Mouse (Mus musculus): ENCODE measurements around the gene Elovl5. TPM values are rescaled to one million over a fixed set of nuclear protein-coding genes. Genes with fewer than 3 reads are reported as not detected.

Elovl5 gene
- total RNA-seq, 2 experiments from 2014 or later: 79.5 to 82.7 TPM

DNA sequence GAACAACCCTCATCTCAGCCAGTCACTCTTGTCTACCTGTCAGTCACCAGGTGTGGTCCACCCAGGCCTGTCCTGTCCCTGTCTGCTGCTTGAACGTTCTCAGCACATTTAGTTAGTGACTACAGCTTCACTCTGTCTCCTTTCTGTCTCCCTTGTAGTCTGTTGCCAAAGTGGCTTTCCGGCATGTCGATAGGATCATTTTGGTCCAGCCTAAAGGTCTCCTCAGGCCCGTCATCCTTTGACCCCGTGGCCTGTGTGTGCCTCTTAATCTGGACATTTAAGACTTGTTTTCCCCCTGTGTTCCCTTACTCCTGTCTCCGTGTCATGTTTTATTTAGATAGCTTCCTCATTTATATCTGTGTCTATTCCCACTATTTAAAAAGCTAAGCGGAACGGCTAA lies 9.0 kb downstream of the Elovl5 start:
- no peak for DNase-seq (ENCODE audit: extremely low spot score in 1 of 2, low spot score in 2 of 2)
- intact Hi-C loops (cut with DNase I): no loop called here

- DNase-seq (ENCODE audit: extremely low spot score in 1 of 2, low spot score in 2 of 2): no peak
- intact Hi-C loops (cut with DNase I): no loop called here
Measured at GRCm38 (mm10) chr9:77926911-77927310, 9.7 kb downstream of the Elovl5 start.

GRCm38 (mm10) chr9:77927431-77927830 lies 10.3 kb downstream of the Elovl5 start:
- DNase-seq (ENCODE audit: extremely low spot score in 1 of 2, low spot score in 2 of 2): no peak
- intact Hi-C loops (cut with DNase I): no loop called here

GRCm38 (mm10) chr9:77928769-77929168 lies 11.6 kb downstream of the Elovl5 start:
- DNase-seq (ENCODE audit: extremely low spot score in 1 of 2, low spot score in 2 of 2): no peak
- intact Hi-C loops (cut with DNase I): no loop called here

DNA sequence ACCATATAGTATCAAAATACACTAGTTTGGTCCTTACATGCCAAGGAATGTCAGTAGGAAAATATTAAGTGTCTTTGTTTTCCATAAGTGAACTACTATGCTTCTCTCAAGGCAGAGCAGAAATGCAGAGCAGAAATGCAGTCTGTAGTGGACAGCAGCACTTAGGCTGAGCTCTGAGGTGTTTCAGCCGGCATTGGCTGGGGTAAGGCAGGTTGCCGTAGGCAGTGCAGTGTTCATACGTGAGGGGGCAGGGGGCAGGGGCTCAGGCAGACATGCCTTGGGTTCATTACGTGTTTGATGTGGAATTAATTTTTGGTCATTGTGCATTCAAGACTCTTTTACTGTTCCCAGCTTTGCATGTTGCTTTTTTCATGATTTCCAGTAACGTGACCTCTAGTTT lies 12.1 kb downstream of the Elovl5 start:
- intact Hi-C loops (cut with DNase I): no loop called here
- no peak for DNase-seq (ENCODE audit: extremely low spot score in 1 of 2, low spot score in 2 of 2)

GRCm38 (mm10) chr9:77930036-77930859 lies 13.1 kb downstream of the Elovl5 start:
- intact Hi-C loops (cut with DNase I): no loop called here

GRCm38 (mm10) chr9:77930860-77931184 lies 13.7 kb downstream of the Elovl5 start:
- no peak for DNase-seq (ENCODE audit: extremely low spot score in 1 of 2, low spot score in 2 of 2)
- intact Hi-C loops (cut with DNase I): no loop called here

More at GRCm38 (mm10) chr9:77930036-77930859, 13.1 kb downstream of the Elovl5 start:
- no peak for DNase-seq (ENCODE audit: extremely low spot score in 1 of 2, low spot score in 2 of 2)

- no peak for DNase-seq (ENCODE audit: extremely low spot score in 1 of 2, low spot score in 2 of 2)
- intact Hi-C loops (cut with DNase I): no loop called here
Measured at GRCm38 (mm10) chr9:77931740-77932139, 14.6 kb downstream of the Elovl5 start.

DNA sequence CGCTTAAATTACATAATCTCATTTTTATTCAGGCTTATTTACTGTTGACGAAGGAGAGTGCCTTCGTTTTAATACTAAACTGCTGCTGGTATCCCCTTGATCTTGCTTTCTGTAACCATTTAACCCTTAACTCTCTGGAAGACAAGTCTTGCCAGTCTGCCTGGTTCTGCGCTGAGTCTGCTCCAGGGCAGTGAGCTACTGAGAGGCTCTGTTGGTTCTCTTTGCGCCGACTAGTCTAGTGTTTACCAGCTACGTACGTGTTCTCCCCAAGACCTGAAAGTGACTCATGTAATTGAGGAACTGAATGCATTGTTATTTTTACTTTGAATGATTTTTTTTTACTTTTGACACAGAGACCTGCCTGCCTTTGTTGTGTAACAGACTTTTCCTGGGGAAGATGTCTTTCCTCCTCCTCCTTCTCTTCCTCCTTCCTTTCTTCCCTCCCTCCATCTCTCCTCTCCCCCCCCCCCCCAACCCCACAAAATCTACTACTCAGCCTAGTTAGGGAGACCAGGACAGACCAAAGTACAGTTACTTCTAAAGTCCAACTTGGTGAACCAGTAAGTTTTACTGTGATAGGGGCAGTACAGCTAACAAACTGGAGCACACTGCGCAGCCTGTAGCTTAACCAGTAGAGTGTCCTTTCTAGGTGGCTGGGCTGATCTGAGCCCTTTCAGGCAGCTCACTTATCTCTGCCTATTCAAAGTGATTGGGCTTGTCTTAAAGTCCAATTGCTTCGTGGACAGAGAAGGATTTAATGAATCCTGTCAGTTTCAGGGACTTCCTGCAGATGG lies 18.9 kb downstream of the Elovl5 start:
- intact Hi-C loops (cut with DNase I): no loop called here
- DNase-seq (ENCODE audit: extremely low spot score in 1 of 2, low spot score in 2 of 2): no peak

DNA sequence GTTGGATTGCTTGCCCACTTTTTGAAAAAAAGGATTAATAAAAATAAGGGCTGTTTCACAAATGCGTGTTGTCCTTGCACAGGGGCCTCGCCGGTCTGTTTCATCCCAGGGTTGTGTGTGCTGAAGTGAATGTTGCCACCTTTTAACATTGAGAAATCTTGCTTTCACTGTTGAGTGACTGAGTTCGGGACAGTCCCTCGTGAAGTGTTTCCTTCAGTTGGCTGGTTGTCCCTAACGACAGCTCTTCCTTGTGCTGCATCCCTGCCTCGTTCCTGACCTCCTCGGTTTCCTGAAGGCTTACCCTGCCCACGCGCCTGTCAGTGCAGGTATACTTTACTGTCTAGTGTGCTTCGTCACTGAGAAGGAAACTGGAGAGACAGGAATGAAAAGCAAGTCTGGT lies 20.7 kb downstream of the Elovl5 start:
- intact Hi-C loops (cut with DNase I): no loop called here
- DNase-seq (ENCODE audit: extremely low spot score in 1 of 2, low spot score in 2 of 2): no peak

DNA sequence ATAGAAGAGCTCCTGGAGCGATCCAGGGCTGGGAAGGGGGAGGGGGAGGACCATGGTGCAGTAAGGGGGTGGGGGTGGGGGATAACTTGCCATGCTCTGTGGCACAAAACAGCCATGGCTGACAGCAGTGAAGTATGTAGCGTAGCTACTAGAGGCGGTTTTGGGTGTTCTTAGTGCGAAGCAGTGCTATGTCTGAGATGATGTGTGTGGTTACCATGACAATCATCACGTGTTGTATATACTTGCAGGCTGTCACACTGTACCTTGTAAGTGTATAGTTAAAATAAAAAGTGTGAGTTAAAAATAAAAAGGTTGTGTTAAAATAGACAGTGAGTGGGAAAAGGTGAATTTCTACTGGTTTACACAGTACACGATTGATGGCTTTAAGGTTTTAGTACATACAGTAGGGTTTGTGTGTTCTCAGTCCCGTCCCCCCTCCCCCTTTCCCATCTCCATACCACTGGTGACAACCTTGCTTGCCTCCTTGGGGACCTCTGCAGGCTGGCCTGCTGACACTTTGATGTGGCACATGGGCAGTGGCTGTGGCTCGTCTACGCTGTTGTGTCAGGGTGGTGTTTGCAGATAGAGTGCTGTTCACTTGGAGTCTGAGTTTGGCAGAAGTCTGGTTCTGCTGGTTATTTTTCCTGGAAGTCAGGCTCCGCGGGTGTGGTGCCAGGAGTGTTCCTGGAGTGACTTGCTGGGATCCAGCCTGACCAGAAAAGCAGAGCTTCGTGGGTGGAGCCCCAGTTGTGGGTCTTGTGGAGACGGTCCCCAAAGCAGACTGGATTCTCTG lies 21.8 kb downstream of the Elovl5 start:
- peak; percentile 23 to 37 for DNase-seq (ENCODE audit: extremely low spot score in 1 of 2, low spot score in 2 of 2)

DNA sequence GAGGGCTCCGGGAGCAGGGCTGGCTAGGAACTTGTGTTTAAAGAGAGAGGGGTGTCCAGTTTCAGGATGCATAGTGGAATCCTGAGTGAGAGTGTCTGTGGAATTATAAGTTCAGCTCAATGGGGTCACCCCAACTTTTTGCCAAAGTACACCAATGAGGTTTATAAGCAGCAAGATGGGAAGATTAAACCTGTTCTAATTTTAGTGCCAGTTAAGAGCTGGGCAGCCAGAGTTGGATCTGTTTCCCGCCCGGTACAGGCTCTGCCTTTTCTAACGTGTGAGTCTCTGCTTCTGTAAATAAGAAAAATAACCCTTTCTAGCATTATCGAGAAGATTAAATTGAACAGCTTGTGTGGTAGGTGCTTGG lies 22.4 kb downstream of the Elovl5 start:
- no peak for DNase-seq (ENCODE audit: extremely low spot score in 1 of 2, low spot score in 2 of 2)
- intact Hi-C loops (cut with DNase I): no loop called here

More for the DNA sequence above, 21.8 kb downstream of the Elovl5 start:
- intact Hi-C loops (cut with DNase I): no loop called here

DNA sequence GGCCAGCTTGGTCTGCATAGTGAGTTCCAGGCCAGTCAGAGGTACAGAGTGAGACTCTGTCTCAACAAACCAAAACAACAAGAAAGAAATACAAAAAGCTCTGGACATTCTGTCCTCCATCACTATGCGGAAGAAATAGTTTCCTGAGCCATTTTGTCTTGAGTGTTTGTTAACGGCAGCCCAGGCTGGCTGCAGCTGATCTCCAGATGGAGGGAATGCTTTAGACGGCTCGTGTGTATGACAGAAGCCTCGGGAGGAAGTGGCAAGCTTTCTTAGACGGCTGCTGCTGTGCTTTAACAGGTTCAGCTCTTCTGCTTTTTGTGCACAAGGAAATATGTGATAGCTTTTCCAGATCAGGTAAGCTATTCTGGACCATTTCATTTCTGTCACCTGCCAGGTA lies 23.9 kb downstream of the Elovl5 start:
- no peak for DNase-seq (ENCODE audit: extremely low spot score in 1 of 2, low spot score in 2 of 2)
- intact Hi-C loops (cut with DNase I): no loop called here

DNA sequence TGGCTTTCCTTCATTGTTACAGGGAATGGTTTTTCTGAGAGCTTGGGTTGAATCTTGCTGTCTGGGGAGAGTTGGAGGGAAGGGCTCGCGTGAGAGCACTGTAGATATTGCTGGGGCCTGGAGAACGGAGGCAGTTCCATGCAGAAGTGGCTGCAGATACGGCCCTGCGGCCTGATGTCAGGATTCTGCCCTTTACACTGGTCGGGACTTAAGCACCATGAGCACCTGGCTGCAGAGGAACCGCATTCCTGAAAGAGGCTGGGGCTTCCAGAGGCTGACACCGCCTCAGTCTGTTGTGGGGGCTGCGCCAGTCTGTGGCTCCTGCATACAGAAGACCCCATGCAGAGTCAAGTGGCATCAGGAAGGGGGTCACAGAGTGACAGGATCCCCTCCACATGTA lies 24.7 kb downstream of the Elovl5 start:
- DNase-seq (ENCODE audit: extremely low spot score in 1 of 2, low spot score in 2 of 2): no peak
- intact Hi-C loops (cut with DNase I): no loop called here

DNA sequence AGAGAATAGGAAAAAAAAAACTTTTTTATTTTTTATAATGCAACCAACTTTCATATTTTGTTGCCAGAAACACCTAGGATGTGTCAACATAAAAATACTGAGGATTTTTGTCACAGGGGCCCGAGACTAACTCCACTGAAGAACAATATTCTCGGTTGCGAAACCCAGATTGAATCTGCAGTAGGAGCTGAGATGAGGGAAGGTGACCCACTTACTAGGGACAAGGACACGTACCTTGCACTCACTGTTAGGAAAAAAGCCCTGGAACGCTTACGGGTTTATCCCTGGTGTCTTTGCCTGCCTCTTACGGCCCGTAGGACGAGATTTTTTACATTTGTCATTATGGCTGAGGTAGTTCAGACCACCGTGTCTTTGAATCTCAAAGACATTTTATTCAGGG lies 25.2 kb downstream of the Elovl5 start:
- no peak for DNase-seq (ENCODE audit: extremely low spot score in 1 of 2, low spot score in 2 of 2)
- intact Hi-C loops (cut with DNase I): no loop called here

GRCm38 (mm10) chr9:77943316-77943715 lies 26.2 kb downstream of the Elovl5 start:
- intact Hi-C loops (cut with DNase I): no loop called here

DNA sequence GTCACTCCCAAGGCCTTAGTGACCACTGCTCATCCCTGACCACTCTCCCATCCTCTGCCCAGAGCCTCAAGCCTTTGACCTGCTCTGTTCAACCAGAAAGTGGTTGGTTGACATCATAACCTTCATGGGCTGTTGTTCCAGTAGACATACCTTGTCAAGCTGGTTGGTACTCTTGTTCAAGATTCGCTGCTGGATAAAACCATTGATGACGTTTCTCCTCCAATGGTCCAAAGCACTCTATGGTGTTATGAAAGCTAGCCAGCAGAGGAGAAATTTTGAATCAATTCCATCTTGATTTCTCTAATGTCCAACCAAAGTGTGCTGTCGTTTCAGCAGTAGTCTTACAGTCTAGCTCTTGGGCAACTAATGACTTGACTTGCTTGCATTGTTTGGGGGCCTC lies 27.0 kb downstream of the Elovl5 start:
- intact Hi-C loops (cut with DNase I): no loop called here

More at GRCm38 (mm10) chr9:77943316-77943715, 26.2 kb downstream of the Elovl5 start:
- DNase-seq (ENCODE audit: extremely low spot score in 1 of 2, low spot score in 2 of 2): no peak

GRCm38 (mm10) chr9:77945792-77946666 lies 28.9 kb downstream of the Elovl5 start:
- no peak for DNase-seq (ENCODE audit: extremely low spot score in 1 of 2, low spot score in 2 of 2)
- intact Hi-C loops (cut with DNase I): no loop called here

More for the DNA sequence above, 27.0 kb downstream of the Elovl5 start:
- DNase-seq (ENCODE audit: extremely low spot score in 1 of 2, low spot score in 2 of 2): no peak

DNA sequence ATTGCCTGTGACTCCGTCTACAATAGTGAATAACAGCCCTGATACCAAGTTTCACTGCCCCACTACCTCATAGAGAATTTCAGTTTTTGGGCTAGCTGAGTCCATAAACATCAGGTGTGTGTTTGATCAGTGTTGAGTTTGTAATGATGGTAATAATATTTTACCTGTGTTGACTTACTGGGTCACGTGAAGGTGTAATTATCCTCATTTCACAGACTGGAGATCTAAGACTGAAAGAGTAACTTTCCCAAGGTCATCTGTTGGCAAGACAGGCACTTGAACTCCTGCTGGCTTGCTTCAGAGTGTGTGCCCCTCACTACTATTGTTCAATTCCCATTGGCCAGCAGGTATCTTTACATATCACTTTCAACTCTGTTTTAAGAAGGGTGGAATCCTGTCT lies 31.1 kb downstream of the Elovl5 start:
- DNase-seq (ENCODE audit: extremely low spot score in 1 of 2, low spot score in 2 of 2): no peak
- intact Hi-C loops (cut with DNase I): no loop called here

All from left cerebral cortex, postnatal 10 days (tissue).